ENCODE assay signal across 9 mouse cellular contexts in the genomic region with DNA sequence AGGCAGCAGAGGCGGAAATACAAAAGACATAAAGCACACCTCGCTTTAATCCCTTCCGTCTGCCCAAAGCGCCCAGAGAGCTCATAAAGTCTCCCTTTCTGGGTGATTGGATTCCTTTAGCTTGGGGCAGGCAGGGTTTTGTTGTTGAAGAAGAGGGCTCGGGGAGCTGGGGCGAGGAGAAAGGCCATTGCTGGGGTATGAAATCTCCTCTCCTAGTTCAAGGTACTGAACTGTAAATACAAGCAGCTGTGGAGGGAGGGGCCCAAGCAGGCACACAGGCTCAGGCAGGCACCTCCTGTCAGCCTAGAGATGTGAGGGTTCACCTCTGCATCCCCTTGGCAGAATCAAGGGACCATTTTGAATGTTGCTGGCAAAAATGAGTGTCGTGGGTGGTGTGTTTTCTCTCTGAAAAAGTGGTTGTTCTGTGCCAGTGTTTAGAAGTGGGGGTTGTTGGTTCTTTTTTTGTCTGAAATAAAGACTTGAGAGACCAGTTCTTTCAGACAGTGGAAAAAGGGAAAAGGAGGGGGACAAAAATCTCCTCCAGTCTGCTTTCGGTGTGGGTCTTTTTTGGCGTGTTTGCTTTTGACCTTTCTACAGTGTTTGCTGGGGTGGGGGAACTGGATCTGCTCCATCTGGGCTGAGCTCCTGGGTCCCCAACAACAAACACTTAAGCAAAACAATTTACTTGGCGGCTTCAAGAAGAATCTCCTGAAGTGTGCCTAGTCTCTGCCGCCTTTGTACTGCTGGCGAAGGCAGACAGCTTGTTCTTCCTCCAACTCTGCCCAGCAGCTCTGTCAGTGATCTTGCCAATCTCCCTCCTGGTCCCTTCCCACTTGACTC.
DNase-seq lines count a peak whose midpoint lies in the region; ATAC-seq and TF ChIP-seq lines count a peak whose summit lies in the region.
"Had no signal": no experiment of that assay in that cellular context is flagged by ENCODE, and none has a peak within 500 bp of the region (broad histone marks: within the 10 kb centered on the region; RNA-seq: fewer than 3 reads in every experiment).

No protein-coding gene starts in this region.

- no peak overlapping the region for H3K4me2 ChIP-seq in forebrain, embryonic 15.5 days (replicated peaks)
- H3K4me2 ChIP-seq in lung, embryonic 15.5 days: 0 out of 2 replicates have a peak overlapping the region, but pooled peaks have one; percentile 1
- H3K4me2 ChIP-seq in stomach, embryonic 15.5 days: peak overlapping the region; percentile 6
- no peak overlapping the region for H3K4me2 ChIP-seq in liver, embryonic 11.5 days

- H3K4me3 ChIP-seq in left cerebral cortex, adult 2 months: no peak overlapping the region
- H3K4me3 ChIP-seq in forebrain, embryonic 15.5 days: no peak overlapping the region
- no peak overlapping the region for H3K4me3 ChIP-seq in lung, embryonic 15.5 days
- H3K4me3 ChIP-seq in stomach, embryonic 15.5 days (replicated peaks): no peak overlapping the region
- no peak overlapping the region for H3K4me3 ChIP-seq in liver, embryonic 11.5 days (ENCODE audit: low read depth, low read length)
- H3K4me3 ChIP-seq: myocyte had no signal

- H3K27me3 ChIP-seq in forebrain, embryonic 15.5 days: no peaks in the 10 kb centered on the region
- H3K27me3 ChIP-seq in lung, embryonic 15.5 days: no peaks in the 10 kb centered on the region
- H3K27me3 ChIP-seq in stomach, embryonic 15.5 days (replicated peaks): no peaks in the 10 kb centered on the region
- no peaks in the 10 kb centered on the region for H3K27me3 ChIP-seq in liver, embryonic 11.5 days (replicated peaks; ENCODE audit: control insufficient read depth, insufficient read depth, low read length)

- H3K9me3 ChIP-seq in forebrain, embryonic 15.5 days: no peaks in the 10 kb centered on the region
- H3K9me3 ChIP-seq in lung, embryonic 15.5 days: no peaks in the 10 kb centered on the region
- H3K9me3 ChIP-seq in stomach, embryonic 15.5 days: no peaks in the 10 kb centered on the region
- H3K9me3 ChIP-seq in liver, embryonic 11.5 days (ENCODE audit: control insufficient read depth, low read length): no peaks in the 10 kb centered on the region

- intact Hi-C loops in left cerebral cortex, postnatal 4 days (cut with DNase I): no loop called here
- intact Hi-C loops in left cerebral cortex, adult 2 months (cut with DNase I): no loop called here

- peak; percentile 36; the same call in 1 of the 2 replicates for ATAC-seq in forebrain, embryonic 15.5 days (replicated peaks)
- peak; percentile 35; the same call in 1 of the 2 replicates for ATAC-seq in lung, embryonic 15.5 days (ENCODE audit: borderline replicate concordance, extremely low read depth, low FRiP score, low TSS enrichment)
- peak; percentile 71; the same call in 1 of the 2 replicates for ATAC-seq in stomach, embryonic 15.5 days (ENCODE audit: insufficient read depth, low FRiP score, low read depth)
- ATAC-seq in liver, embryonic 11.5 days (replicated peaks; ENCODE audit: low FRiP score): no peak

- H3K27ac ChIP-seq in left cerebral cortex, adult 2 months: no peak overlapping the region
- H3K27ac ChIP-seq in forebrain, embryonic 15.5 days (replicated peaks): peak overlapping the region; percentile 21
- peak overlapping the region; percentile 87 for H3K27ac ChIP-seq in lung, embryonic 15.5 days
- H3K27ac ChIP-seq in stomach, embryonic 15.5 days: peak overlapping the region; percentile 64
- no peak overlapping the region for H3K27ac ChIP-seq in liver, embryonic 11.5 days (ENCODE audit: low read depth, low read length)

- peak; percentile 41 for DNase-seq in left cerebral cortex, postnatal 4 days
- DNase-seq in left cerebral cortex, adult 2 months (ENCODE audit: extremely low spot score in 1 of 2, low spot score in 2 of 2): no peak
- DNase-seq in gastrocnemius, postnatal 4 days (ENCODE audit: low spot score in 2 of 2): no peak
- DNase-seq in liver, embryonic 11.5 days (ENCODE audit: low spot score): no peak
- DNase-seq in gastrocnemius, postnatal 25 days: no peak

- H3K4me1 ChIP-seq in forebrain, embryonic 15.5 days: peaks cover 32% of the 10 kb centered on the region
- H3K4me1 ChIP-seq in lung, embryonic 15.5 days: peaks cover 27% of the 10 kb centered on the region
- H3K4me1 ChIP-seq in stomach, embryonic 15.5 days: peaks cover 17% of the 10 kb centered on the region
- no peaks in the 10 kb centered on the region for H3K4me1 ChIP-seq in liver, embryonic 11.5 days (replicated peaks; ENCODE audit: control insufficient read depth, insufficient read depth, low read length)

- TF ChIP-seq CTCF in left cerebral cortex, adult 2 months (IDR thresholded peaks at IDR 0.05): no peak

- no peaks in the 10 kb centered on the region for H3K36me3 ChIP-seq in forebrain, embryonic 15.5 days
- H3K36me3 ChIP-seq in lung, embryonic 15.5 days: no peaks in the 10 kb centered on the region
- no peaks in the 10 kb centered on the region for H3K36me3 ChIP-seq in stomach, embryonic 15.5 days
- H3K36me3 ChIP-seq in liver, embryonic 11.5 days (ENCODE audit: control insufficient read depth, insufficient read depth, low read length): no peaks in the 10 kb centered on the region

- 13% methylated on average over 12 of the region's 12 CpGs for WGBS in forebrain, embryonic 15.5 days
- 40% methylated on average over 12 of the region's 12 CpGs for WGBS in lung, embryonic 15.5 days
- WGBS in stomach, embryonic 15.5 days: 44% methylated on average over 12 of the region's 12 CpGs
- 67% methylated on average over 12 of the region's 12 CpGs for WGBS in liver, embryonic 11.5 days

- no peak overlapping the region for H3K9ac ChIP-seq in forebrain, embryonic 15.5 days (replicated peaks)
- peak overlapping the region; percentile 9; the same call in 1 of the 2 replicates for H3K9ac ChIP-seq in lung, embryonic 15.5 days
- no peak overlapping the region for H3K9ac ChIP-seq in stomach, embryonic 15.5 days
- no peak overlapping the region for H3K9ac ChIP-seq in liver, embryonic 11.5 days (ENCODE audit: low read depth, low read length)

Comparison
In these comparisons a context has a peak if more than half of its experiments do, and no peak if none do; other contexts are left out.
1. H3K27ac ChIP-seq: peak in forebrain, embryonic 15.5 days (single experiment), lung, embryonic 15.5 days (single experiment) and stomach, embryonic 15.5 days (single experiment); none in left cerebral cortex, adult 2 months (single experiment) and liver, embryonic 11.5 days (single experiment).
2. H3K4me2 ChIP-seq: peak in lung, embryonic 15.5 days (single experiment) and stomach, embryonic 15.5 days (single experiment); none in forebrain, embryonic 15.5 days (single experiment) and liver, embryonic 11.5 days (single experiment).